Mouse (Mus musculus): Measurements from ENCODE around the gene Scn1a. TPM values are rescaled to one million over a fixed set of nuclear protein-coding genes. Genes with fewer than 3 reads are reported as not detected.

Scn1a gene
- not detected for total RNA-seq (2023)

GRCm38 (mm10) chr2:66440711-66441110 is at the start of gene Scn1a:
Gene Scn1a (minus strand): TSS chr2:66440840.

GRCm38 (mm10) chr2:66256220-66257131 is 184.2 kb downstream of the Scn1a start, which contains the start of gene Ttc21b:
Gene Ttc21b (minus strand): TSS chr2:66256617.

Other genes with a start within 250 kb of the Scn1a start
- 1 to 10 TPM; 4.9 to 5.2 TPM for gene Ttc21b, start 184.2 kb downstream of the Scn1a start, total RNA-seq (2023)
- not detected for gene Scn9a, start 194.1 kb upstream of the Scn1a start, total RNA-seq (2023)